Mouse (Mus musculus): ENCODE data around the gene Pgd. TPM values are rescaled to one million over a fixed set of nuclear protein-coding genes. Genes with fewer than 3 reads are reported as not detected.
A peak's percentile ranks its signal among the peaks of the same experiment; 100 is the strongest.

Pgd gene
- polyA plus RNA-seq, 1 experiment from 2014 or later: 51.3 TPM

- ATAC-seq (replicated peaks; ENCODE audit: low FRiP score) (no peak), DNase-seq (ENCODE audit: low spot score) (no peak)
- 95% methylated on average over 7 of the region's 7 CpGs for WGBS
- Histone ChIP-seq H3K4me1 (replicated peaks; ENCODE audit: control insufficient read depth, insufficient read depth, low read length) (no peaks in the 10 kb centered on the region), H3K27ac (ENCODE audit: low read depth, low read length) (no peak overlapping the region), H3K36me3 (ENCODE audit: control insufficient read depth, insufficient read depth, low read length) (peaks cover 5% of the 10 kb centered on the region; the same call in 1 of the 2 replicates), H3K4me3 (ENCODE audit: low read depth, low read length) (no peak overlapping the region), H3K9ac (ENCODE audit: low read length) (no peak overlapping the region), H3K9me3 (ENCODE audit: control insufficient read depth, low read length) (no peaks in the 10 kb centered on the region), H3K27me3 (ENCODE audit: control insufficient read depth, insufficient read depth, low read length) (no peaks in the 10 kb centered on the region), H3K4me2 (ENCODE audit: low read depth, low read length, severe bottlenecking) (no peak overlapping the region)
These were observed 24.5 kb upstream of the Pgd start for GRCm38 (mm10) chr4:149191103-149191502.

GRCm38 (mm10) chr4:149188563-149188962, 22.0 kb upstream of the Pgd start:
- H3K4me1 ChIP-seq (replicated peaks; ENCODE audit: control insufficient read depth, insufficient read depth, low read length): no peaks in the 10 kb centered on the region
- DNase-seq (ENCODE audit: low spot score) (no peak), ATAC-seq (replicated peaks; ENCODE audit: low FRiP score) (no peak)
- no peak overlapping the region for H3K4me3 ChIP-seq (ENCODE audit: low read depth, low read length)
- no peak overlapping the region for H3K4me2 ChIP-seq (ENCODE audit: low read depth, low read length, severe bottlenecking)
- no peaks in the 10 kb centered on the region for H3K9me3 ChIP-seq (ENCODE audit: control insufficient read depth, low read length)
- H3K9ac ChIP-seq (ENCODE audit: low read length): no peak overlapping the region
- no peaks in the 10 kb centered on the region for H3K27me3 ChIP-seq (ENCODE audit: control insufficient read depth, insufficient read depth, low read length)
- peaks cover 7% of the 10 kb centered on the region; the same call in 1 of the 2 replicates for H3K36me3 ChIP-seq (ENCODE audit: control insufficient read depth, insufficient read depth, low read length)
- WGBS: 91% methylated on average over 2 of the region's 2 CpGs
- H3K27ac ChIP-seq (ENCODE audit: low read depth, low read length): no peak overlapping the region

DNA sequence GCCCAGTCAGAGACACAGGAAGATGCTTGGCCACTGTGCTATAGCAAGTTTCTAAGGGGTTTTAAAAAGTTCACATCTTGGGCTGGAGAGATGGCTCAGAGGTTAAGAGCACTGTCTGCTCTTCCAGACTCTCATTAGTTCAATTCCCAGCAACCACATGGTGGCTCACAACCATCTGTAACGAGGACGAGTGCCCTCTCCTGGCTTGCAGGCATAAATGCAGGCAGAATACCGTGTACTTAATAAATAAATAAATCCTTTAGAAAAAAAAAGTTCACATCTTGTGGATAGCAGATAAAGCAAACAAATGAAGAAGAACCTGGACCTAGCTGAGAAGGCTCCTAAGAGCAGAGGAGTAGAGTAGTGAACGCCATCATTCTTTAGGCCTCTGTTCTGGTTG, 16.2 kb upstream of the Pgd start:
- no peaks in the 10 kb centered on the region for H3K4me1 ChIP-seq (replicated peaks; ENCODE audit: control insufficient read depth, insufficient read depth, low read length)
- no peak overlapping the region for H3K27ac ChIP-seq (ENCODE audit: low read depth, low read length)
- no peak overlapping the region for H3K4me3 ChIP-seq (ENCODE audit: low read depth, low read length)
- H3K4me2 ChIP-seq (ENCODE audit: low read depth, low read length, severe bottlenecking): no peak overlapping the region
- DNase-seq (ENCODE audit: low spot score) (peak; percentile 61), ATAC-seq (replicated peaks; ENCODE audit: low FRiP score) (no peak)
- H3K36me3 ChIP-seq (ENCODE audit: control insufficient read depth, insufficient read depth, low read length): peaks cover 14% of the 10 kb centered on the region; the same call in 1 of the 2 replicates
- no peaks in the 10 kb centered on the region for H3K27me3 ChIP-seq (ENCODE audit: control insufficient read depth, insufficient read depth, low read length)
- 55% methylated on average over 4 of the region's 4 CpGs for WGBS
- H3K9me3 ChIP-seq (ENCODE audit: control insufficient read depth, low read length): no peaks in the 10 kb centered on the region
- H3K9ac ChIP-seq (ENCODE audit: low read length): no peak overlapping the region

DNA sequence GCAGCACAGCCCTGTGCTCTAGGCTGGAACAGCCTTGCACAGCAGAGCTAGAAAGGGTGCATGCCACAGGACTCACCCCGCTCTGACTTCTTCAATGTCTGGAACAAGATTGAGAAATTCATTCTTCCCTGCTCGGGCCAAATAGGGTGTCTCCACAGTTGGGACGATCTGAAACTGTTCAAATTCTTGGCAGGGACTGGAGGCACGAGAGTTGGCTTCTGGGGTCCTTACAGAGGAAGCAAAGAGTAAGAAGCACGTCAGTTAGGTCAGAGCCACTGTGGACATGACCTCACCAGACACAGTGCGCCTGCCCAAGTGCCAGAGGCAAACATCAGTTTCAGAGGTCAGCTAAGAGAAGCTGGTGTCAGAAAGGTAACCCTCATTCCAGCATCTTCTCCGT, 15.6 kb upstream of the Pgd start:
- DNase-seq (ENCODE audit: low spot score): no peak

GRCm38 (mm10) chr4:149179573-149179972, 13.0 kb upstream of the Pgd start:
- Histone ChIP-seq H3K36me3 (ENCODE audit: control insufficient read depth, insufficient read depth, low read length) (peaks cover 11% of the 10 kb centered on the region; the same call in 1 of the 2 replicates), H3K9ac (ENCODE audit: low read length) (no peak overlapping the region), H3K27ac (ENCODE audit: low read depth, low read length) (no peak overlapping the region)

More for the DNA sequence above, 15.6 kb upstream of the Pgd start:
- Histone ChIP-seq H3K4me3 (ENCODE audit: low read depth, low read length) (no peak overlapping the region), H3K9me3 (ENCODE audit: control insufficient read depth, low read length) (no peaks in the 10 kb centered on the region), H3K27me3 (ENCODE audit: control insufficient read depth, insufficient read depth, low read length) (no peaks in the 10 kb centered on the region), H3K4me1 (replicated peaks; ENCODE audit: control insufficient read depth, insufficient read depth, low read length) (no peaks in the 10 kb centered on the region), H3K9ac (ENCODE audit: low read length) (no peak overlapping the region), H3K27ac (ENCODE audit: low read depth, low read length) (no peak overlapping the region), H3K4me2 (ENCODE audit: low read depth, low read length, severe bottlenecking) (no peak overlapping the region), H3K36me3 (ENCODE audit: control insufficient read depth, insufficient read depth, low read length) (peaks cover 13% of the 10 kb centered on the region; the same call in 1 of the 2 replicates)
- 88% methylated on average over 7 of the region's 7 CpGs for WGBS
- no peak for ATAC-seq (replicated peaks; ENCODE audit: low FRiP score)

GRCm38 (mm10) chr4:149179160-149179559, 12.6 kb upstream of the Pgd start:
- ATAC-seq (replicated peaks; ENCODE audit: low FRiP score) (no peak), DNase-seq (ENCODE audit: low spot score) (no peak)
- Histone ChIP-seq H3K27ac (ENCODE audit: low read depth, low read length) (no peak overlapping the region; the same call in 1 of the 2 replicates), H3K36me3 (ENCODE audit: control insufficient read depth, insufficient read depth, low read length) (peaks cover 11% of the 10 kb centered on the region; the same call in 1 of the 2 replicates), H3K9ac (ENCODE audit: low read length) (no peak overlapping the region), H3K9me3 (ENCODE audit: control insufficient read depth, low read length) (no peaks in the 10 kb centered on the region), H3K4me2 (ENCODE audit: low read depth, low read length, severe bottlenecking) (no peak overlapping the region), H3K27me3 (ENCODE audit: control insufficient read depth, insufficient read depth, low read length) (no peaks in the 10 kb centered on the region), H3K4me3 (ENCODE audit: low read depth, low read length) (no peak overlapping the region), H3K4me1 (replicated peaks; ENCODE audit: control insufficient read depth, insufficient read depth, low read length) (no peaks in the 10 kb centered on the region)
- WGBS: 89% methylated on average over 7 of the region's 7 CpGs

More at GRCm38 (mm10) chr4:149179573-149179972, 13.0 kb upstream of the Pgd start:
- WGBS: 62% methylated on average over 4 of the region's 4 CpGs
- no peak for ATAC-seq (replicated peaks; ENCODE audit: low FRiP score)
- no peaks in the 10 kb centered on the region for H3K9me3 ChIP-seq (ENCODE audit: control insufficient read depth, low read length)
- H3K4me1 ChIP-seq (replicated peaks; ENCODE audit: control insufficient read depth, insufficient read depth, low read length): no peaks in the 10 kb centered on the region
- no peak overlapping the region for H3K4me2 ChIP-seq (ENCODE audit: low read depth, low read length, severe bottlenecking)
- DNase-seq (ENCODE audit: low spot score): no peak
- no peak overlapping the region for H3K4me3 ChIP-seq (ENCODE audit: low read depth, low read length)
- no peaks in the 10 kb centered on the region for H3K27me3 ChIP-seq (ENCODE audit: control insufficient read depth, insufficient read depth, low read length)

DNA sequence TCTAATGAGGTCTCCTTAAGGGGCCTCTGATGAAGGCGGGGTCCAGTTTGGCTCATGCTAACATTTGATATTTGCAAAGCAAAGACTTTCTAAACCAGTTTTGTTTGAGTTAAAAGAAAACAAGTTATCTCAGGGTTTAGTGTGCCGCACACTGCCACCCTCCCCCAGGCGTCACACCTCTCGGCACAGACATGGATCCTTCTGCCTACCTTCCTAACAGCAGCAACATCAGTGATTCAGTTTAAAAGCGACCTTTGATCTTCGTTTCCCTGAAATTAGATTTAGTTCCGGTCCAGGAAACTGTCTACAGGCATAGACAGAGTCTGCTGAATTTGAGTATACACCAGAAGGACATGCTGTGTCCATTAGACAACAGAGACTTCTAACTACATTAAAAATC, 11.8 kb upstream of the Pgd start:
- no peak overlapping the region for H3K4me3 ChIP-seq (ENCODE audit: low read depth, low read length)
- 81% methylated on average over 7 of the region's 7 CpGs for WGBS
- H3K9ac ChIP-seq (ENCODE audit: low read length): no peak overlapping the region
- ATAC-seq (replicated peaks; ENCODE audit: low FRiP score) (no peak), DNase-seq (ENCODE audit: low spot score) (no peak)
- no peaks in the 10 kb centered on the region; the same call in 1 of the 2 replicates for H3K4me1 ChIP-seq (replicated peaks; ENCODE audit: control insufficient read depth, insufficient read depth, low read length)
- H3K9me3 ChIP-seq (ENCODE audit: control insufficient read depth, low read length): no peaks in the 10 kb centered on the region
- peaks cover 11% of the 10 kb centered on the region; the same call in 1 of the 2 replicates for H3K36me3 ChIP-seq (ENCODE audit: control insufficient read depth, insufficient read depth, low read length)
- H3K27me3 ChIP-seq (ENCODE audit: control insufficient read depth, insufficient read depth, low read length): no peaks in the 10 kb centered on the region
- no peak overlapping the region for H3K27ac ChIP-seq (ENCODE audit: low read depth, low read length)
- H3K4me2 ChIP-seq (ENCODE audit: low read depth, low read length, severe bottlenecking): no peak overlapping the region

GRCm38 (mm10) chr4:149177046-149177445, 10.5 kb upstream of the Pgd start:
- ATAC-seq (replicated peaks; ENCODE audit: low FRiP score): no peak
- Histone ChIP-seq H3K27ac (ENCODE audit: low read depth, low read length) (no peak overlapping the region), H3K9me3 (ENCODE audit: control insufficient read depth, low read length) (no peaks in the 10 kb centered on the region), H3K4me2 (ENCODE audit: low read depth, low read length, severe bottlenecking) (no peak overlapping the region), H3K4me1 (replicated peaks; ENCODE audit: control insufficient read depth, insufficient read depth, low read length) (no peaks in the 10 kb centered on the region; the same call in 1 of the 2 replicates), H3K27me3 (ENCODE audit: control insufficient read depth, insufficient read depth, low read length) (no peaks in the 10 kb centered on the region), H3K4me3 (ENCODE audit: low read depth, low read length) (no peak overlapping the region), H3K9ac (ENCODE audit: low read length) (no peak overlapping the region), H3K36me3 (ENCODE audit: control insufficient read depth, insufficient read depth, low read length) (peaks cover 10% of the 10 kb centered on the region; the same call in 1 of the 2 replicates)
- DNase-seq (ENCODE audit: low spot score): no peak
- WGBS: 39% methylated on average over 5 of the region's 5 CpGs

DNA sequence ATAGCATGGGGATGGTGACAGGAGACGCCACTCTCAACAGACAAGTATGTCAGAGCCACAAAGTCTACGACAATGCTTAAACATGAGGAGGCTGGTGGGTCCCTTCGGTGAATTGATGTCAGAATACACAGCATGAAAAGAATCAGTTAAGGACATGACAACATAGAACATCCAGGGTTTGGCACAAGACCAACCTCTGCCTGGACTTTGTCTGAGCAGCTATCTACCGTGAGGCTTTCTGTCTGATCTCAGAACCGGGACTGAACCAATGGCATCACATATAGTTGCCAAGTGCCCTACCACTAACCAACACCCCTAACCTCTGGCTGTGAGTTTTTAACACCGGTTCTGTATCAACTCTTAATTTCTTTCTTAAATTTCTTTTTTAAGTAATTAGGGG, 10.1 kb upstream of the Pgd start:
- Histone ChIP-seq H3K4me3 (ENCODE audit: low read depth, low read length) (no peak overlapping the region), H3K27ac (ENCODE audit: low read depth, low read length) (no peak overlapping the region), H3K36me3 (ENCODE audit: control insufficient read depth, insufficient read depth, low read length) (peaks cover 6% of the 10 kb centered on the region; the same call in 1 of the 2 replicates), H3K27me3 (ENCODE audit: control insufficient read depth, insufficient read depth, low read length) (no peaks in the 10 kb centered on the region), H3K9me3 (ENCODE audit: control insufficient read depth, low read length) (no peaks in the 10 kb centered on the region), H3K9ac (ENCODE audit: low read length) (no peak overlapping the region), H3K4me2 (ENCODE audit: low read depth, low read length, severe bottlenecking) (no peak overlapping the region), H3K4me1 (replicated peaks; ENCODE audit: control insufficient read depth, insufficient read depth, low read length) (no peaks in the 10 kb centered on the region; the same call in 1 of the 2 replicates)
- WGBS: 90% methylated on average over 6 of the region's 6 CpGs
- DNase-seq (ENCODE audit: low spot score): no peak
- no peak for ATAC-seq (replicated peaks; ENCODE audit: low FRiP score)

Data from forebrain, embryonic 11.5 days (tissue).